In genomic region chr7:73545004-73545403, GRCm38 (mm10) we compare ENCODE assay signal across 20 mouse cellular contexts. TPM values are rescaled to one million over a fixed set of nuclear protein-coding genes. Genes with fewer than 3 reads are reported as not detected.
DNase-seq lines count a peak whose midpoint lies in the region; ATAC-seq and TF ChIP-seq lines count a peak whose summit lies in the region.
"Had no signal": no experiment of that assay in that cellular context is flagged by ENCODE, and none has a peak within 500 bp of the region (broad histone marks: within the 10 kb centered on the region; RNA-seq: fewer than 3 reads in every experiment).

No protein-coding gene starts in this region.

- no peak for TF ChIP-seq EP300 in ES-Bruce4 (IDR thresholded peaks at IDR 0.05; ENCODE audit: insufficient read depth, low read depth, low read length)

- no peak overlapping the region for H3K27ac ChIP-seq in forebrain, postnatal 0 days (ENCODE audit: low read depth, low read length)
- H3K27ac ChIP-seq in forebrain, embryonic 11.5 days (ENCODE audit: low read depth, low read length): no peak overlapping the region
- 0 out of 2 replicates have a peak overlapping the region, but pooled peaks have one; percentile 23 for H3K27ac ChIP-seq in kidney, adult 2 months (ENCODE audit: insufficient read depth, low read depth, low read length)
- H3K27ac ChIP-seq in ES-Bruce4 (ENCODE audit: insufficient read depth, low read length): peak overlapping the region; percentile 51; the same call in 1 of the 2 replicates
- H3K27ac ChIP-seq in embryonic fibroblast, embryonic 13.5 days (ENCODE audit: insufficient read depth, low read length): peak overlapping the region; percentile 60
- H3K27ac ChIP-seq: hindbrain, postnatal 0 days; limb, embryonic 12.5 days; liver, embryonic 14.5 days; midbrain, embryonic 10.5 days had no signal

- no peaks in the 10 kb centered on the region for H3K9me3 ChIP-seq in forebrain, postnatal 0 days (ENCODE audit: low read length)
- no peaks in the 10 kb centered on the region for H3K9me3 ChIP-seq in forebrain, embryonic 11.5 days (ENCODE audit: control insufficient read depth, low read length)
- H3K9me3 ChIP-seq in ES-Bruce4 (replicated peaks; ENCODE audit: control insufficient read depth, insufficient read depth, low read length, poor library complexity, severe bottlenecking): no peaks in the 10 kb centered on the region
- H3K9me3 ChIP-seq: limb, embryonic 12.5 days; midbrain, embryonic 10.5 days had no signal

- no peak for TF ChIP-seq POLR2A in kidney, adult 2 months (IDR thresholded peaks at IDR 0.05; ENCODE audit: low read depth, low read length)
- TF ChIP-seq POLR2A in ES-Bruce4 (IDR thresholded peaks at IDR 0.05; ENCODE audit: insufficient read depth, low read length): no peak
- TF ChIP-seq POLR2A in embryonic fibroblast, embryonic 13.5 days (IDR thresholded peaks at IDR 0.05; ENCODE audit: low read depth, low read length): no peak

- no peak overlapping the region for H3K4me2 ChIP-seq in forebrain, postnatal 0 days (ENCODE audit: low read depth)
- no peak overlapping the region for H3K4me2 ChIP-seq in forebrain, embryonic 11.5 days (ENCODE audit: low read depth, low read length, severe bottlenecking)
- H3K4me2 ChIP-seq: limb, embryonic 12.5 days had no signal

- peaks cover 14% of the 10 kb centered on the region for H3K36me3 ChIP-seq in forebrain, postnatal 0 days (ENCODE audit: insufficient read depth)
- peaks cover 11% of the 10 kb centered on the region; the same call in 1 of the 2 replicates for H3K36me3 ChIP-seq in forebrain, embryonic 11.5 days (ENCODE audit: control insufficient read depth, insufficient read depth, low read length)
- H3K36me3 ChIP-seq in kidney, adult 2 months (ENCODE audit: control insufficient read depth, insufficient read depth, low read length): peaks cover 14% of the 10 kb centered on the region
- peaks cover 37% of the 10 kb centered on the region for H3K36me3 ChIP-seq in ES-Bruce4 (ENCODE audit: control insufficient read depth, insufficient read depth, low read length, poor library complexity, severe bottlenecking)

- no peaks in the 10 kb centered on the region for H3K27me3 ChIP-seq in forebrain, postnatal 0 days (ENCODE audit: insufficient read depth, low read length)
- H3K27me3 ChIP-seq in forebrain, embryonic 11.5 days (ENCODE audit: control insufficient read depth, insufficient read depth, low read length): no peaks in the 10 kb centered on the region
- no peaks in the 10 kb centered on the region for H3K27me3 ChIP-seq in kidney, adult 2 months (replicated peaks; ENCODE audit: control insufficient read depth, insufficient read depth, low read length)
- no peaks in the 10 kb centered on the region for H3K27me3 ChIP-seq in ES-Bruce4 (ENCODE audit: control insufficient read depth, insufficient read depth, low read length, poor library complexity, severe bottlenecking)
- H3K27me3 ChIP-seq: limb, embryonic 12.5 days had no signal

- peak; percentile 6 for DNase-seq in forebrain, postnatal 0 days
- DNase-seq in forebrain, embryonic 11.5 days (ENCODE audit: low spot score): no peak
- DNase-seq in kidney, adult 2 months: no peak
- no peak for DNase-seq in kidney, adult 9 months
- DNase-seq: adrenal gland, postnatal 25 days; cerebellum, adult 9-11 months; heart, postnatal 36 days; kidney, adult 11 months; kidney, postnatal 14 days; lung, postnatal 10 days; right cerebral cortex, postnatal 25 days; thymus, postnatal 4 days had no signal

- WGBS in forebrain, postnatal 0 days: 74% methylated on average over 4 of the region's 4 CpGs
- 93% methylated on average over 4 of the region's 4 CpGs for WGBS in forebrain, embryonic 11.5 days
- WGBS in kidney, adult 2 months: 54% methylated on average over 4 of the region's 4 CpGs

- no peak overlapping the region for H3K4me3 ChIP-seq in forebrain, postnatal 0 days (ENCODE audit: low read depth, low read length)
- no peak overlapping the region for H3K4me3 ChIP-seq in forebrain, embryonic 11.5 days (ENCODE audit: low read depth, low read length)
- H3K4me3 ChIP-seq in kidney, adult 2 months (ENCODE audit: insufficient read depth, low read depth, low read length): no peak overlapping the region
- H3K4me3 ChIP-seq in ES-Bruce4 (ENCODE audit: low read depth, low read length): no peak overlapping the region
- no peak overlapping the region for H3K4me3 ChIP-seq in embryonic fibroblast, embryonic 13.5 days (ENCODE audit: insufficient read depth, low read length)
- H3K4me3 ChIP-seq: erythroblast, embryonic 14.5 days; limb, embryonic 12.5 days; midbrain, embryonic 10.5 days had no signal

- no peak for ATAC-seq in forebrain, postnatal 0 days
- ATAC-seq in forebrain, embryonic 11.5 days (replicated peaks; ENCODE audit: low FRiP score): no peak
- ATAC-seq in erythroid progenitor cell, adult 5-6 weeks (replicated peaks; ENCODE audit: low FRiP score, poor library complexity, severe bottlenecking): no peak
- ATAC-seq: hindbrain, postnatal 0 days had no signal

- no peak overlapping the region for H3K9ac ChIP-seq in forebrain, postnatal 0 days
- H3K9ac ChIP-seq in forebrain, embryonic 11.5 days (ENCODE audit: low read length): no peak overlapping the region
- no peak overlapping the region for H3K9ac ChIP-seq in ES-Bruce4 (ENCODE audit: low read depth, poor library complexity, severe bottlenecking)
- H3K9ac ChIP-seq: limb, embryonic 12.5 days; liver, embryonic 14.5 days had no signal

- no peak for TF ChIP-seq CTCF in forebrain, postnatal 0 days (IDR thresholded peaks at IDR 0.05; ENCODE audit: low read depth)
- TF ChIP-seq CTCF in kidney, adult 2 months (conservative IDR thresholded peaks at IDR 0.05; ENCODE audit: insufficient read depth, insufficient read length, low read depth, low read length): no peak
- no peak for TF ChIP-seq CTCF in ES-Bruce4 (IDR thresholded peaks at IDR 0.05; ENCODE audit: low read depth, low read length)
- no peak for TF ChIP-seq CTCF in embryonic fibroblast, embryonic 13.5 days (IDR thresholded peaks at IDR 0.05; ENCODE audit: borderline replicate concordance, insufficient read depth, low read length)

- H3K4me1 ChIP-seq in forebrain, postnatal 0 days (ENCODE audit: insufficient read depth): peaks cover 3% of the 10 kb centered on the region; the same call in 1 of the 2 replicates
- H3K4me1 ChIP-seq in forebrain, embryonic 11.5 days (replicated peaks; ENCODE audit: control insufficient read depth, insufficient read depth, low read length): no peaks in the 10 kb centered on the region
- H3K4me1 ChIP-seq in kidney, adult 2 months (ENCODE audit: control insufficient read depth, insufficient read depth, low read length): peaks cover 14% of the 10 kb centered on the region
- H3K4me1 ChIP-seq in ES-Bruce4 (ENCODE audit: control insufficient read depth, insufficient read depth, low read length): peaks cover 1% of the 10 kb centered on the region
- H3K4me1 ChIP-seq in embryonic fibroblast, embryonic 13.5 days (ENCODE audit: control insufficient read depth, insufficient read depth, low read length): peaks cover 10% of the 10 kb centered on the region

RNA-seq across cellular contexts. Expression of gene Chd2, which starts 3.4 kb away (rescaled TPM):
- total RNA-seq in forebrain, postnatal 0 days (2014; rRNA removed): 31.9 and 53.9 TPM in 2 replicates
- polyA plus RNA-seq in forebrain, postnatal 0 days (2015; fragmentation: Nextera tagmentation; extraction: Ambion mirVana): 20.2 and 32.0 TPM in 2 replicates
- 61.0 and 66.1 TPM in 2 replicates for polyA plus RNA-seq in forebrain, embryonic 11.5 days (2014; fragmentation: Nextera tagmentation; extraction: Ambion mirVana)
- 33.9 and 36.9 TPM in 2 replicates for polyA plus RNA-seq in kidney, adult 2 months (2012; rRNA removed)
- polyA plus RNA-seq in ES-Bruce4 (2011; ENCODE audit: insufficient read depth, insufficient read length, low read depth, missing spikeins): 103 and 104 TPM in 2 replicates
- polyA plus RNA-seq in embryonic fibroblast, embryonic 13.5 days (2011; ENCODE audit: insufficient read length, low read depth, missing spikeins): 45.2 and 51.4 TPM in 2 replicates
- 63.1 and 106 TPM in 2 replicates for total RNA-seq in erythroid progenitor cell, adult 5-6 weeks (2015; ENCODE audit: low replicate concordance)
- 179 and 206 TPM in 2 replicates for total RNA-seq in erythroid progenitor cell, adult 5-6 weeks (2017; ENCODE audit: low replicate concordance)

Comparison
In these comparisons a context has a peak if more than half of its experiments do, and no peak if none do; other contexts are left out.
1. H3K27ac ChIP-seq: peak in kidney, adult 2 months (single experiment), ES-Bruce4 (single experiment) and embryonic fibroblast, embryonic 13.5 days (single experiment); none in forebrain, postnatal 0 days (single experiment) and forebrain, embryonic 11.5 days (single experiment).